Mouse (Mus musculus) kidney, embryonic 15.5 days (tissue): Measurements from ENCODE around the gene 1700006A11Rik. TPM values are rescaled to one million over a fixed set of nuclear protein-coding genes. Genes with fewer than 3 reads are reported as not detected.
"Not testable (repeated sequence)": the region's sequence is repeated elsewhere in the genome, so short reads cannot be mapped to it uniquely, and the experiment has no call there.

Experiments
- ATAC-seq: fragments of 200-750 bp; cut with Nextera tagmentation; replicated peaks from 2 replicates; pipeline ENCODE4 v1.8.0; 2017; ENCODE audit warnings: moderate TSS enrichment; ENCODE audit not compliant: low FRiP score
- H3K27ac ChIP-seq: fragments of 300-500 bp; sonication (generic); 2 replicates; pipeline ENCODE4 v1.5.1; 2015; ENCODE audit warnings: mild to moderate bottlenecking, inconsistent platforms
- H3K27me3 ChIP-seq: fragments of 300-500 bp; sonication (generic); 2 replicates; pipeline ENCODE4 v1.6.1; 2015; ENCODE audit warnings: inconsistent platforms
- H3K36me3 ChIP-seq: fragments of 300-500 bp; sonication (generic); 2 replicates; pipeline ENCODE4 v1.6.1; 2015; ENCODE audit warnings: inconsistent platforms
- H3K4me1 ChIP-seq: fragments of 300-500 bp; sonication (generic); 2 replicates; pipeline ENCODE4 v1.6.1; 2015; ENCODE audit warnings: inconsistent platforms
- H3K4me2 ChIP-seq: fragments of 300-500 bp; sonication (generic); 2 replicates; pipeline ENCODE4 v1.6.1; 2015; ENCODE audit warnings: moderate library complexity, mild to moderate bottlenecking, inconsistent platforms
- H3K4me3 ChIP-seq: fragments of 300-500 bp; sonication (generic); replicated peaks from 2 replicates; pipeline ENCODE4 v1.5.1; 2015; ENCODE audit warnings: mild to moderate bottlenecking, inconsistent platforms
- H3K9ac ChIP-seq: fragments of 300-500 bp; sonication (generic); 2 replicates; pipeline ENCODE4 v1.6.1; 2015; ENCODE audit warnings: mild to moderate bottlenecking, inconsistent platforms
- H3K9me3 ChIP-seq: fragments of 300-500 bp; sonication (generic); replicated peaks from 2 replicates; pipeline ENCODE4 v1.6.1; 2016; ENCODE audit warnings: inconsistent platforms
- WGBS: fragments of 180-500 bp; shearing (Covaris S2); methylation state at CpG from one replicate; pipeline ENCODE4 v1.1.7; 2015; ENCODE audit warnings: mixed read lengths; 5-methylcytosine and 5-hydroxymethylcytosine counted together
- polyA plus RNA-seq: library from polyadenylated mRNA; unstranded; fragments of >200 nt; fragmentation: Nextera tagmentation; extraction: Ambion mirVana; gene quantifications from 2 replicates; pipeline ENCODE4 v1.2.1, GENCODE M21; 2015

The 1700006A11Rik gene
- not detected in 2 replicates for polyA plus RNA-seq

DNA sequence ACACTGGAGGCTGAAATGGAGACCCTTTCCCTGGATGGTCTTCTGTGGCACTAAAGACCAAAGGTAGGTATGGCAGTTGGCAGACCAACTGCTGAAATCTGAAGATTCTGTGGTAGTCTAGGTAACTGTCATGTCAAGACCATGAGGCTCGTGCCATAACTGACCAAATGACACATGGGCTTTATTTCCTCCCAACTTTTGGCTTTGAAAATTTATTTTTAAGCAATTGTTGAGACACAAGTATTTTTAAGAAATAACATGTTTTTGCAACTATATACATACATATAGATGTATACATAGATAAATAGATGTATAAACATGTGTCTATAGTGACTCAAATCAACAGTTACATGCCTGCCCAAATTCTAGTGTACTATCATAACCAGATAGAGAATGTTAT is at the start of gene 1700006A11Rik:
Gene 1700006A11Rik, minus strand, starts transcription at position 101 of the 400 bp plus-strand sequence.
- WGBS, result 84% methylated on average over 1 of the region's 1 CpGs
- ATAC-seq, result no peak

DNA sequence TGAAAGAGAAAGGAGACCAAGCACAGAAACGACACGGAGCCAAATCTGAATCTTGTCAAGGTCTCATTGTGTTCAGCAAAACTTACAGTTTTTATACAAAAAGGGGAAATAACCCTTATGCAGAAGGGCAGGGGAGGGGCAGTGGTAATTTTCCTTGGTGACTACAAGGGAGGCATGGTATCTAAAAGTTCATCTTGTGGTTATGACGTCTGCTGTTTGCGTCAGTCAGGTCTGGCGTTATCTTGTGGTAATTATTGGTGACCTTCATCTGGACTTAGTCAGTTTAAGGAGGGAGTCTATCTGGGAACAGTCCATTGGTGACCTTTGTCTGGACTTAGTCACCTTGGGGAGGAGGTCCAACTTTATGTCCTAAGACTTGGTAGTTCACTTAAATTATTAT is 48.5 kb upstream of the 1700006A11Rik start:
- not testable (repeated sequence) for H3K27ac ChIP-seq, H3K9me3 ChIP-seq, H3K4me1 ChIP-seq, H3K36me3 ChIP-seq, H3K27me3 ChIP-seq, H3K4me2 ChIP-seq, H3K4me3 ChIP-seq, ATAC-seq, H3K9ac ChIP-seq
- WGBS, result 82% methylated on average over 5 of the region's 5 CpGs

More for the DNA sequence above, at the start of gene 1700006A11Rik:
- Histone ChIP-seq H3K27me3 (no peaks in the 10 kb centered on the region), H3K4me3 (no peak within 1 kb of the TSS), H3K4me1 (no peaks in the 10 kb centered on the region), H3K4me2 (no peak within 1 kb of the TSS), H3K36me3 (no peaks in the 10 kb centered on the region), H3K9me3 (no peaks in the 10 kb centered on the region), H3K27ac (no peak within 1 kb of the TSS), H3K9ac (no peak within 1 kb of the TSS)

DNA sequence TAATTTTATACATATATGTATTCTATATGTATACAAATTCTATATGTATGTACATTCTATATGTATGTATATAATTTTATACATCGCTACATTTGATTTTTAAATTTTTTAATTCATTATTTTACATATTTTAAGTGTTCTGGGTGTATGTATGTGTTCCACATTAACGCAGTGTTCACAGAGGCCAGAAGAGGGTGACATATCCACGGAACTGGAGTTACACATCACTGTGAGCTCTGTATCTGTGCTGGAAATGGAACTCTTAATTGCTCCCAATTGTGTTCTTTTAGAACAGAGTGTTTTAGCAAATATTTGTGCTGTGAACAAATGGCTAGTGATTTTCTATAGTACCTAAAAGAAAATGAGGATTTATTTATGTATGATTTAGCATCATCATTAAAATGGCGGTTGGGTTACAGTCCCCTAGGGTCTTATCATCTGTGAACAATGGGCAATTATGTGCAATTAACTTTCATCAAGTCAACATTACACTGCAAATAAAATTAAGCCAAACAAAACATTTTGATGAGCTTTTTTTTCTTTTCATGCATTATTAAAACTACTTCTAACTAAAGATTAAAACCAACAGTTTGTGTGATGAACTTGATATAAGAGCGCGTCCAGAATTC is 40.4 kb upstream of the 1700006A11Rik start:
- Histone ChIP-seq H3K27ac (no peak overlapping the region), H3K9ac (no peak overlapping the region), H3K4me1 (no peaks in the 10 kb centered on the region), H3K9me3 (no peaks in the 10 kb centered on the region), H3K27me3 (no peaks in the 10 kb centered on the region), H3K36me3 (no peaks in the 10 kb centered on the region), H3K4me2 (no peak overlapping the region), H3K4me3 (no peak overlapping the region)
- ATAC-seq, result no peak
- 86% methylated on average over 6 of the region's 6 CpGs for WGBS

DNA sequence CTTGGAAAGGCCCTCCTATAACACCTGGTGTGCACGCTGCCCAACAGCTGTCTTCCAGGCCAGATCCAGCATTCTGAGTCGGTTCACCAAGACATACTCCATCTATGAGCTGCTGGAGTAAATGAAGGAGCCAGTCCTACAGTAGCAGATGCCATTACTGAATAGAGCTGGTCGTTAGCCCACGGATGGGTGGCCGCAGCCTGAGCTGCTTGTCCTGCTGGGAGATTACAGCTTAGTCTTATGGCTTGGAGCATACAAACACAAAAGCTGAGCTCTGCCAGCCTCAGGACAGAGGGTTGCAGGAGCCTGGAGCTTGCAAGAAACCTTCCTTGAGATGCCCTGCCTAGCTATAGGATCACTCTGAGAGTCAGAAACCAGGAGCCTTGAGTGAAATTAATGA is 33.6 kb downstream of the 1700006A11Rik start:
- H3K4me3 ChIP-seq, result no peak overlapping the region
- no peak for ATAC-seq
- WGBS, result 74% methylated on average over 5 of the region's 5 CpGs

DNA sequence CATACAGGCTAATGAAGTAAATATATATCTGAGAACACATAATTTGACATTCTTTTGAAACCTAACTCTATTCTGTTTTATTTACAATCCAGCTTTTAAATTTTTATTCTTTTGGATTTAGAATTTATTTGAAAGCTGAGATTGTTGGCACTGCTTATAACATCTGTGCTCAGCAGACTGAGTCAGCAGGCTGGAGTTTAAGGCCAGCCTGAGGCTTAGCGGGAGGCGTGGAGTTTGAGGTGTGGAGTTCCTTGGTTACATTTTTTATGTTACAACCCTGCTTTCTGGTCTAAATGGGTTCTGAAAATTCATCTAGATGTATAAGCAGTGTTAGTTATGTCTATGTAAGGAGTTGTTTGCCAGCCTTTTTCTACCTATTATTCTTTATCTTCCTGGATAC is 35.7 kb downstream of the 1700006A11Rik start:
- Histone ChIP-seq H3K4me1 (no peaks in the 10 kb centered on the region), H3K36me3 (no peaks in the 10 kb centered on the region), H3K9ac (no peak overlapping the region), H3K4me3 (no peak overlapping the region), H3K27ac (no peak overlapping the region), H3K27me3 (no peaks in the 10 kb centered on the region), H3K4me2 (no peak overlapping the region), H3K9me3 (no peaks in the 10 kb centered on the region)
- 88% methylated on average over 2 of the region's 2 CpGs for WGBS
- no peak for ATAC-seq

More for the DNA sequence above, 33.6 kb downstream of the 1700006A11Rik start:
- Histone ChIP-seq H3K9ac (no peak overlapping the region), H3K27me3 (no peaks in the 10 kb centered on the region), H3K27ac (no peak overlapping the region), H3K9me3 (no peaks in the 10 kb centered on the region), H3K36me3 (no peaks in the 10 kb centered on the region), H3K4me1 (no peaks in the 10 kb centered on the region), H3K4me2 (no peak overlapping the region)

DNA sequence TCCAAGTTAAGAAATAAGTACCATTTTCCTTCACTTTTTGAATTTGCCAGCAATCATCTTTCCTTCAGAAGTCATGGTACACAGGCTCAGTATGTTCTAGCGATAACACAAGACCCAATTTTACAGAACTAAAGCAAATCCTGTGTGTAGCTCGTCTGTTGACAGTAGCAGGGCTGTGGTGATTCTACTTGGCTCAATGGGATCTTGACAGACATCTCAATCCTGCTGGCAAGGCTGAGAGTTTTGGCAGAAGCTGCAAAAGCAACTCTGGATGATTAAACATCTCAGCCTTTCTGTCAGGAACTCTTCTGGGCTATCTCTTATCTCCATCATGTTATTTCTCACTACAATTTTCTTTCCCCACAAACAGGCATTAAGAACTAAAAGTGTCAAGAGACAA is 36.2 kb downstream of the 1700006A11Rik start:
- 72% methylated on average over 2 of the region's 2 CpGs for WGBS
- no peaks in the 10 kb centered on the region for H3K4me1 ChIP-seq
- H3K4me2 ChIP-seq, result no peak overlapping the region
- no peaks in the 10 kb centered on the region for H3K27me3 ChIP-seq
- no peaks in the 10 kb centered on the region for H3K9me3 ChIP-seq
- no peaks in the 10 kb centered on the region for H3K36me3 ChIP-seq
- no peak overlapping the region for H3K4me3 ChIP-seq
- no peak for ATAC-seq
- H3K9ac ChIP-seq, result no peak overlapping the region
- H3K27ac ChIP-seq, result no peak overlapping the region

DNA sequence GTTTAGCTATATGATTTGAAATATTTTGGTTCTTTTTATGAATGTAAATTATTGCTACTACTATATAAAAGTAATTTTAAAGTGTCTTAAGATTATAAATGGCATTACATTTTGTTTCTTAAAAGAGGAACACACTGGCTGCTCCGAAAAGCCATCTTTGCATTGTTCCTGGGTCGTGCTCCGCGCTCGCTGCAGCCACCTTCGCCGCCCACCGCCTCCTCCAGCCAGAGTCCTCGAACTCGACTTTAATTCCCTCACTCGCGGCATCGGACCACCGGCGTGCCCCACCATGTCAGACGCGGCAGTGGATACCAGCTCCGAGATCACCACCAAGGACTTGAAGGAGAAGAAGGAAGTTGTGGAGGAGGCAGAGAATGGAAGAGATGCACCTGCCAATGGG is 40.5 kb downstream of the 1700006A11Rik start:
- H3K9me3 ChIP-seq, ATAC-seq, H3K27me3 ChIP-seq, H3K4me2 ChIP-seq, H3K36me3 ChIP-seq, H3K4me3 ChIP-seq, H3K27ac ChIP-seq, H3K9ac ChIP-seq, H3K4me1 ChIP-seq: not testable (repeated sequence)
- 92% methylated on average over 18 of the region's 18 CpGs for WGBS

DNA sequence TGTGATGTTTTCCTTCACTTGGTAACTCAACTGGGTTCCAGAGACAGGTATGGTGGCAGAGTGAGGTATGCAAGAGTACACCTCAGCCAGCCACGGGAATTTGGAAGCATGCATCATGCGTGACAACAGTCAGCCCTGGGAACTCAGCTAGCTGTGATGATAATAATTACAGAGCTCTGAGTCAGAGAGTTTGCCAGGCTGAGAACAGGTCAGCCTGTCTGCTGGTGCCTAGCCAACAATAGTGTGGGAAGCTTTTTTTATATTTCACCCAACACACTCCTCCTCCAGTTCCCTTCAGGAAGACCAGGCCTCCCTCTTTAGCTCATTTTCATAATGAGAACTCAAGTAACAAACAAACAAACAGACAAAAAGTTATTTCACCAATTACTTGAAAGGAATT is 53.8 kb downstream of the 1700006A11Rik start:
- no peak overlapping the region for H3K9ac ChIP-seq
- H3K4me3 ChIP-seq, result no peak overlapping the region
- ATAC-seq, result no peak
- H3K27me3 ChIP-seq, result no peaks in the 10 kb centered on the region
- H3K36me3 ChIP-seq, result no peaks in the 10 kb centered on the region
- H3K4me1 ChIP-seq, result no peaks in the 10 kb centered on the region
- WGBS, result 85% methylated on average over 2 of the region's 2 CpGs
- H3K4me2 ChIP-seq, result no peak overlapping the region
- no peak overlapping the region for H3K27ac ChIP-seq
- H3K9me3 ChIP-seq, result no peaks in the 10 kb centered on the region

DNA sequence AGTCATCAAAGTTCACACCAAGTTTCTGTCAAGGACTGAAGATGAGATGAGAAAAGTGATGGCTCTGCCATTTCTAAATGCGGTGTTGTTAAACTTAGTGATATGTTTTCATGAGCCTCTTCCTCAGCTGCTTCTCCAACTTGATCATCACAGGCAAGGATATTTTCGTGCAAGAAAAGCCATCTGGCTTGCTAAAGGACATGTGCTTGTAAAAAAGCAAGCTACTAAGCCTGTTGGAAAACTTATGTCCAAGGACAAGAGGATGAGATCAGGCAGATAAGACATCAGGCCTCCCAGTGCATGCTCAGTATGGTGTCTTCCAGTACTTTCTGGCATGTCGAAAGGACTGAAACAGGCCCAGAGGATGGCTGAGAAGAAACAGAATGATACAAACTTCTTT is 68.3 kb downstream of the 1700006A11Rik start:
- no peak for ATAC-seq
- no peak overlapping the region for H3K9ac ChIP-seq
- WGBS, result 86% methylated on average over 3 of the region's 3 CpGs

More for the DNA sequence above, 68.3 kb downstream of the 1700006A11Rik start:
- Histone ChIP-seq H3K4me3 (no peak overlapping the region), H3K27ac (no peak overlapping the region), H3K4me2 (no peak overlapping the region), H3K9me3 (no peaks in the 10 kb centered on the region), H3K4me1 (no peaks in the 10 kb centered on the region), H3K27me3 (no peaks in the 10 kb centered on the region), H3K36me3 (no peaks in the 10 kb centered on the region)

Other genes starting within 250 kb of the 1700006A11Rik start
- gene Tram1l1, start 105.2 kb downstream of the 1700006A11Rik start, polyA plus RNA-seq, result 7.4 and 8.1 TPM in 2 replicates
- not detected in 2 replicates for gene 1700003H04Rik, start 155.1 kb upstream of the 1700006A11Rik start, polyA plus RNA-seq